Mouse (Mus musculus) adrenal gland, postnatal 4 days (tissue): ENCODE data around the gene Mdga2. TPM values are rescaled to one million over a fixed set of nuclear protein-coding genes. Genes with fewer than 3 reads are reported as not detected.
A peak's percentile ranks its signal among the peaks of the same experiment; 100 is the strongest.

Experiments used
- DNase-seq, 2 experiments: peaks; one replicate each; pipeline ENCODE4 v3.0.0; 2021 to 2022; ENCODE audit warnings: low spot score in 2 of 2, mixed read lengths in 2 of 2
- total RNA-seq, 2 experiments: library from RNA; stranded (reverse); gene quantifications; 2 replicates each; pipeline ENCODE4 v1.2.3; 2021

The Mdga2 gene
- total RNA-seq, 2 experiments from 2014 or later = 2.8 to 4.6 TPM

- peak in 1 of 2 experiments; percentile 75 for DNase-seq
Observed at GRCm38 (mm10) chr12:67059136-67060014, 163.0 kb downstream of the Mdga2 start.

GRCm38 (mm10) chr12:67056621-67057020 lies 165.7 kb downstream of the Mdga2 start:
- no peak for DNase-seq

GRCm38 (mm10) chr12:67045099-67045750 lies 177.1 kb downstream of the Mdga2 start:
- no peak for DNase-seq

GRCm38 (mm10) chr12:67041865-67042264 lies 180.5 kb downstream of the Mdga2 start:
- DNase-seq = no peak

- no peak for DNase-seq
Observed at GRCm38 (mm10) chr12:67035509-67036261, 186.7 kb downstream of the Mdga2 start.

GRCm38 (mm10) chr12:67017192-67017591 lies 205.2 kb downstream of the Mdga2 start:
- no peak for DNase-seq

- no peak for DNase-seq
Observed at GRCm38 (mm10) chr12:67011368-67011767, 211.0 kb downstream of the Mdga2 start.

GRCm38 (mm10) chr12:67010318-67010717 lies 212.0 kb downstream of the Mdga2 start:
- DNase-seq = no peak

- no peak for DNase-seq
Observed at GRCm38 (mm10) chr12:67009191-67009590, 213.2 kb downstream of the Mdga2 start.

- no peak for DNase-seq
Observed at GRCm38 (mm10) chr12:66954129-66954528, 268.2 kb downstream of the Mdga2 start.

- DNase-seq = no peak
Observed at GRCm38 (mm10) chr12:66915741-66916140, 306.6 kb downstream of the Mdga2 start.

GRCm38 (mm10) chr12:66899366-66899765 lies 323.0 kb downstream of the Mdga2 start:
- DNase-seq = no peak

GRCm38 (mm10) chr12:66896790-66897189 lies 325.6 kb downstream of the Mdga2 start:
- no peak for DNase-seq

- no peak for DNase-seq
Observed at GRCm38 (mm10) chr12:66890296-66890695, 332.1 kb downstream of the Mdga2 start.

GRCm38 (mm10) chr12:66889276-66889675 lies 333.1 kb downstream of the Mdga2 start:
- DNase-seq = no peak

- no peak for DNase-seq
Observed at GRCm38 (mm10) chr12:66888636-66889035, 333.7 kb downstream of the Mdga2 start.

- DNase-seq = no peak
Observed at GRCm38 (mm10) chr12:66866199-66866598, 356.1 kb downstream of the Mdga2 start.

- DNase-seq = no peak
Observed at GRCm38 (mm10) chr12:66853167-66853566, 369.2 kb downstream of the Mdga2 start.

- no peak for DNase-seq
Observed at GRCm38 (mm10) chr12:66840336-66840735, 382.0 kb downstream of the Mdga2 start.

GRCm38 (mm10) chr12:66755653-66756052 lies 466.7 kb downstream of the Mdga2 start:
- no peak for DNase-seq

GRCm38 (mm10) chr12:66734536-66734935 lies 487.8 kb downstream of the Mdga2 start:
- DNase-seq = no peak

GRCm38 (mm10) chr12:66724474-66724873 lies 497.9 kb downstream of the Mdga2 start:
- no peak for DNase-seq
